In the genomic region with DNA sequence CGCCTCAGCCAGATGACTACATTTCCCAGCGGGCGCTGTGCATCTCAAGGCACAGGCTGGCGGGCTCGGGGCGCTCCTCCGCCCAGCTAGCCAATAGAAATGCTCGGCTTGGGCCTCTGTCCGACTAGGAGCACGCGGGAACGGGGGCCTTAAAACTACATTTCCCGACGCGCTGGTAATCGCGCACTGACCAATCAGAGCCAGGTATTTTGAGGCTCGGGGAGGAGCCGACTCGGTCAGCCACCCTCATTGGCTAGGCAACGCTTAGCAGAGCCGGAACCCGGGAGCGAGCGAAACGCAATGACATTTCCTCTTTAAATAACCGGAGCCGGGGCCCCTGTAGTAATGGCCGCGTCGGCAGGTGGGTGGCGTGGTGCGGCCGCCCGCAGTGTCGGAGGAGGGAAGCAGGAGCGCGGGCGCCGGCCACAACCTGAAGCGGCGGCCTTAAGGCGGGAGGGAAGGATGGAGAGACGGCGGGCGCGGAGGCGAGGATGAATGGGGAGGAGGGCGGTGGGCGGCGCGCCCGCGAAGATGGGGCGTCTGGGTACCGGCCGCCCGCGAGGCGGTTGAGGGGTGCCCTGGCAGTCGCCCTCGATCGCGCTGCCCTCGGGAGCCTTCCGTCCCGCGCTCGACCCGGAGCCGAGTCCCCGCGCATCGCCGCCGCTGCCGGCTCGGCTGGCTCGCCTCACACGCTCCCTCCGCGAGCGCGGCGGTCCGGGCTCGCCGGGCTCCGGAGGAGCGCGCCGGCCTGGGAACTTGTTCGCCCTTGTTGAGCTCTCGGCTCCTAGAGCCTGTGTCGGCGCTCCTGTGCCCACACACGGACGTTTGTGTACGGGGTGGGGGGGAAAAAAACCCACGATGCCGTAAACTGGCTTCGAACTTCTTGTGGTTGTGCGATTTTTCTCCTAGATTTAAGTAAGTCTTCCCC, we compare ENCODE assay signal across 8 mouse cellular contexts. TPM values are rescaled to one million over a fixed set of nuclear protein-coding genes. Genes with fewer than 3 reads are reported as not detected.
DNase-seq lines count a peak whose midpoint lies in the region; ATAC-seq and TF ChIP-seq lines count a peak whose summit lies in the region.

No protein-coding gene starts in this region.

- no peaks in the 10 kb centered on the region for H3K79me3 ChIP-seq in C2C12 (ENCODE audit: low read depth)

- H3K27ac ChIP-seq in heart, embryonic 11.5 days (ENCODE audit: low read depth, low read length), result peak overlapping the region; percentile 55; the same call in 1 of the 2 replicates
- H3K27ac ChIP-seq in kidney, embryonic 16.5 days (ENCODE audit: low read length), result peak overlapping the region; percentile 65; the same call in 1 of the 2 replicates
- H3K27ac ChIP-seq in liver, adult 2 months (replicated peaks; ENCODE audit: insufficient read depth, low read depth, low read length), result no peak overlapping the region; the same call in 1 of the 2 replicates

- peak overlapping the region; percentile 74 for H3K4me2 ChIP-seq in heart, embryonic 11.5 days
- peak overlapping the region; percentile 60 for H3K4me2 ChIP-seq in kidney, embryonic 16.5 days (replicated peaks; ENCODE audit: low read depth, low read length)
- peak overlapping the region; percentile 93 for H3K4me2 ChIP-seq in myocyte (ENCODE audit: low read depth)

- peak overlapping the region; percentile 72 for H3K4me3 ChIP-seq in C2C12 (ENCODE audit: insufficient read depth, poor library complexity, severe bottlenecking)
- peak overlapping the region; percentile 95 for H3K4me3 ChIP-seq in erythroblast, embryonic 14.5 days (replicated peaks)
- peak overlapping the region; percentile 89 for H3K4me3 ChIP-seq in heart, embryonic 11.5 days (ENCODE audit: low read depth, low read length)
- peak overlapping the region; percentile 92 for H3K4me3 ChIP-seq in kidney, embryonic 16.5 days (ENCODE audit: low read length)
- peak overlapping the region; percentile 91 for H3K4me3 ChIP-seq in liver, adult 2 months (ENCODE audit: insufficient read depth, low read depth, low read length)
- H3K4me3 ChIP-seq in myocyte, result peak overlapping the region; percentile 26

- H3K9me3 ChIP-seq in erythroblast, embryonic 14.5 days (ENCODE audit: control insufficient read depth, low read length), result no peaks in the 10 kb centered on the region
- no peaks in the 10 kb centered on the region for H3K9me3 ChIP-seq in heart, embryonic 11.5 days (replicated peaks; ENCODE audit: control insufficient read depth, low read length)
- no peaks in the 10 kb centered on the region for H3K9me3 ChIP-seq in kidney, embryonic 16.5 days (ENCODE audit: low read length)

- H3K9ac ChIP-seq in heart, embryonic 11.5 days (ENCODE audit: low read depth, low read length), result peak overlapping the region; percentile 79
- H3K9ac ChIP-seq in kidney, embryonic 16.5 days (replicated peaks; ENCODE audit: low read length), result peak overlapping the region; percentile 76
- peak overlapping the region; percentile 83 for H3K9ac ChIP-seq in liver, adult 2 months (ENCODE audit: low read depth, low read length)

- peak; percentile 43; the same call in 1 of the 2 replicates for TF ChIP-seq POLR2A in brain, embryonic 14.5 days (IDR thresholded peaks at IDR 0.05; ENCODE audit: borderline replicate concordance, extremely low read depth, insufficient read depth, insufficient read length, poor library complexity, severe bottlenecking)
- 0 out of 2 replicates have a peak, but pooled peaks have one; percentile 49 for TF ChIP-seq POLR2A in liver, adult 2 months (IDR thresholded peaks at IDR 0.05; ENCODE audit: extremely low read depth, insufficient read depth, low read length)
- peak; percentile 49 for TF ChIP-seq POLR2A in myocyte (IDR thresholded peaks at IDR 0.05; ENCODE audit: insufficient read length, low read depth)

- no peak for TF ChIP-seq CTCF in C2C12 (IDR thresholded peaks at IDR 0.05; ENCODE audit: control insufficient read depth, insufficient read depth, insufficient read length)
- no peak for TF ChIP-seq CTCF in brain, embryonic 14.5 days (IDR thresholded peaks at IDR 0.05; ENCODE audit: borderline replicate concordance, extremely low read depth, insufficient read depth, insufficient read length)
- no peak for TF ChIP-seq CTCF in liver, adult 2 months (IDR thresholded peaks at IDR 0.05; ENCODE audit: low read depth, low read length)

- H3K36me3 ChIP-seq in C2C12 (ENCODE audit: control insufficient read depth, insufficient read depth) (peaks cover 12% of the 10 kb centered on the region), myocyte (ENCODE audit: control insufficient read depth, insufficient read depth) (peaks cover 8% of the 10 kb centered on the region)
- H3K36me3 ChIP-seq in erythroblast, embryonic 14.5 days (ENCODE audit: control insufficient read depth), result peaks cover 24% of the 10 kb centered on the region
- no peaks in the 10 kb centered on the region for H3K36me3 ChIP-seq in heart, embryonic 11.5 days (ENCODE audit: control insufficient read depth, insufficient read depth, low read length)
- no peaks in the 10 kb centered on the region for H3K36me3 ChIP-seq in kidney, embryonic 16.5 days (ENCODE audit: insufficient read depth, low read length)
- H3K36me3 ChIP-seq in liver, adult 2 months (ENCODE audit: control insufficient read depth, insufficient read depth, low read length), result peaks cover 7% of the 10 kb centered on the region
- no peaks in the 10 kb centered on the region; the same call in 1 of the 2 replicates for H3K36me3 ChIP-seq in splenic B cell, adult 2 months (ENCODE audit: control insufficient read depth, insufficient read depth, low read length, poor library complexity, severe bottlenecking)

- WGBS in heart, embryonic 11.5 days (ENCODE audit: insufficient replicate concordance), result under 1% methylated on average over 79 of the region's 103 CpGs
- under 1% methylated on average over 75 of the region's 103 CpGs for WGBS in kidney, embryonic 16.5 days
- under 1% methylated on average over 99 of the region's 103 CpGs for WGBS in liver, adult 2 months

- no peaks in the 10 kb centered on the region for H3K79me2 ChIP-seq in C2C12 (ENCODE audit: control insufficient read depth, insufficient read depth)
- no peaks in the 10 kb centered on the region for H3K79me2 ChIP-seq in liver, adult 2 months (ENCODE audit: control insufficient read depth, insufficient read depth, low read length)
- no peaks in the 10 kb centered on the region for H3K79me2 ChIP-seq in myocyte (ENCODE audit: control insufficient read depth, insufficient read depth)

- H3ac ChIP-seq in C2C12 (ENCODE audit: control insufficient read depth, insufficient read length, low read depth), result peak overlapping the region; percentile 96
- H3ac ChIP-seq in myocyte (ENCODE audit: control insufficient read depth, insufficient read length), result peak overlapping the region; percentile 47

- H3K4me1 ChIP-seq in erythroblast, embryonic 14.5 days (ENCODE audit: control insufficient read depth), result peaks cover 46% of the 10 kb centered on the region
- H3K4me1 ChIP-seq in heart, embryonic 11.5 days (ENCODE audit: control insufficient read depth, insufficient read depth, low read length), result 0 out of 2 replicates have a peak, but pooled peaks cover 4% of the 10 kb centered on the region
- peaks cover 5% of the 10 kb centered on the region; the same call in 1 of the 2 replicates for H3K4me1 ChIP-seq in kidney, embryonic 16.5 days (ENCODE audit: insufficient read depth, low read length)
- peaks cover 7% of the 10 kb centered on the region; the same call in 1 of the 2 replicates for H3K4me1 ChIP-seq in liver, adult 2 months (ENCODE audit: control insufficient read depth, insufficient read depth, low read length)

- DNase-seq in brain, embryonic 14.5 days (ENCODE audit: low read depth), result peak; percentile 100
- peak; percentile 95 for DNase-seq in liver, adult 2 months (ENCODE audit: extremely low read depth, low read depth, low spot score)
- DNase-seq in splenic B cell, adult 2 months (ENCODE audit: low read depth, low spot score), result peak; percentile 99

- H3K27me3 ChIP-seq in C2C12 (ENCODE audit: control insufficient read depth, insufficient read depth, insufficient read length) (no peaks in the 10 kb centered on the region), myocyte (ENCODE audit: control insufficient read depth, insufficient read depth, insufficient read length) (no peaks in the 10 kb centered on the region)
- H3K27me3 ChIP-seq in erythroblast, embryonic 14.5 days (ENCODE audit: control insufficient read depth), result no peaks in the 10 kb centered on the region
- H3K27me3 ChIP-seq in heart, embryonic 11.5 days (ENCODE audit: control insufficient read depth, insufficient read depth, low read length), result 0 out of 2 replicates have a peak, but pooled peaks cover 2% of the 10 kb centered on the region
- peaks cover 6% of the 10 kb centered on the region for H3K27me3 ChIP-seq in kidney, embryonic 16.5 days (ENCODE audit: insufficient read depth, low read length)
- no peaks in the 10 kb centered on the region for H3K27me3 ChIP-seq in liver, adult 2 months (ENCODE audit: control insufficient read depth, insufficient read depth, low read length)
- no peaks in the 10 kb centered on the region for H3K27me3 ChIP-seq in splenic B cell, adult 2 months (ENCODE audit: control insufficient read depth, insufficient read depth, low read length, poor library complexity, severe bottlenecking)

- peak; percentile 99 for ATAC-seq in heart, embryonic 11.5 days (replicated peaks; ENCODE audit: insufficient number of reproducible peaks, low FRiP score, low TSS enrichment)
- ATAC-seq in kidney, embryonic 16.5 days (ENCODE audit: low FRiP score, low TSS enrichment), result peak; percentile 99

TF ChIP-seq in C2C12, 6 proteins besides CTCF, POLR2A, EP300 and RAD21 (continues in another document):
- no peak for TF ChIP-seq FOSL1 (IDR thresholded peaks at IDR 0.05; ENCODE audit: insufficient read depth, low read length, poor library complexity, severe bottlenecking)
- TF ChIP-seq MYOG (IDR thresholded peaks at IDR 0.05; ENCODE audit: control insufficient read depth, extremely low read depth, insufficient read length), result no peak
- TF ChIP-seq CEBPB (IDR thresholded peaks at IDR 0.05; ENCODE audit: low read depth), result no peak
- TF ChIP-seq MAX (IDR thresholded peaks at IDR 0.05), result no peak

TF ChIP-seq in myocyte, 11 proteins besides CTCF, POLR2A, EP300 and RAD21 (continues in another document):
- no peak for TF ChIP-seq TCF3 (IDR thresholded peaks at IDR 0.05; ENCODE audit: insufficient read length, low read depth)
- no peak for TF ChIP-seq USF1 (IDR thresholded peaks at IDR 0.05; ENCODE audit: low read depth)
- TF ChIP-seq POLR2AphosphoS2 (IDR thresholded peaks at IDR 0.05; ENCODE audit: insufficient read length, low read depth), result no peak
- no peak for TF ChIP-seq SRF (IDR thresholded peaks at IDR 0.05; ENCODE audit: control insufficient read depth, insufficient read length, low read depth)

RNA-seq across cellular contexts. Expression of a gene that starts 0.8 kb away (rescaled TPM):
- polyA plus RNA-seq in C2C12 (2012; fragmentation: generic; extraction: Trizol), result 0.51 TPM
- 3.3 and 3.5 TPM in 2 replicates for polyA plus RNA-seq in brain, embryonic 14.5 days (2012; rRNA removed)
- polyA plus RNA-seq in erythroblast, embryonic 14.5 days (2012), result 0.27 TPM in 1 of 2 replicates, not detected in the other
- polyA plus RNA-seq in heart, embryonic 11.5 days (2014; fragmentation: Nextera tagmentation; extraction: Ambion mirVana), result 2.3 and 2.8 TPM in 2 replicates
- 3.2 and 3.8 TPM in 2 replicates for polyA plus RNA-seq in kidney, embryonic 16.5 days (2015; fragmentation: Nextera tagmentation; extraction: Ambion mirVana)
- total RNA-seq in liver, adult 2 months (2014; rRNA removed), result 0.83 and 1.0 TPM in 2 replicates
- polyA plus RNA-seq in liver, adult 2 months (2012; rRNA removed), result 0.22 and 0.24 TPM in 2 replicates
- 0.20 TPM for polyA plus RNA-seq in myocyte (2012; fragmentation: generic; extraction: Trizol)

Comparison
In these comparisons a context has a peak if more than half of its experiments do, and no peak if none do; other contexts are left out.
1. H3K4me3 ChIP-seq: peak in every context shown above with its lines; median percentile 95 in erythroblast, embryonic 14.5 days; 92 in kidney, embryonic 16.5 days; 91 in liver, adult 2 months; 89 in heart, embryonic 11.5 days; 72 in C2C12; 26 in myocyte.